Mouse (Mus musculus) kidney, postnatal 14 days (tissue): ENCODE measurements around the gene Gm39653.
"Not testable (repeated sequence)": the region's sequence is repeated elsewhere in the genome, so short reads cannot be mapped to it uniquely, and the experiment has no call there.

Experiments
- DNase-seq: peaks from one replicate; pipeline ENCODE4 v3.0.0; 2022; ENCODE audit warnings: mixed read lengths

Gm39653 gene

GRCm38 (mm10) chr1:63615668-63616067 is at the start of gene Gm39653:
Gm39653 (plus strand) TSS chr1:63615968.
- DNase-seq = no peak

DNA sequence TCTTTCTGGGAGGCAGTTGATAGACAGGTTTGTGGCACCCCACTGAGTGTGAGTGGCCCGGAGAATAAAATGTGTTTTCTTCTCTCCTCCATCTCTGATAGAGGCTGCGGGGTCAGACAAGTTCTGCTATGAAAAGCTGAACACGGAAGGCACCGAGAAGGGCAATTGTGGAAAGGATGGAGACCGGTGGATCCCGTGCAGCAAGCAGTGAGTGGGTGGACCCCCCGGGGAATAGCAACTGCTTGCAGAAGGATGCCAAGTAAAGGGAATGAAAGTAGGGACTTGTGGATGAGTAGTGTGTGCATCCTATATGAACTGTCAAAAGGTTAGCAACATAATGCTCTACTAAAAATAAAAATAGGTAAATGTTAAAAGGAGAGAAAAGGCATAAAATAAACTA is 49.3 kb upstream of the Gm39653 start:
- DNase-seq = no peak

- no peak for DNase-seq
These were observed 48.7 kb upstream of the Gm39653 start for GRCm38 (mm10) chr1:63567031-63567430.

DNA sequence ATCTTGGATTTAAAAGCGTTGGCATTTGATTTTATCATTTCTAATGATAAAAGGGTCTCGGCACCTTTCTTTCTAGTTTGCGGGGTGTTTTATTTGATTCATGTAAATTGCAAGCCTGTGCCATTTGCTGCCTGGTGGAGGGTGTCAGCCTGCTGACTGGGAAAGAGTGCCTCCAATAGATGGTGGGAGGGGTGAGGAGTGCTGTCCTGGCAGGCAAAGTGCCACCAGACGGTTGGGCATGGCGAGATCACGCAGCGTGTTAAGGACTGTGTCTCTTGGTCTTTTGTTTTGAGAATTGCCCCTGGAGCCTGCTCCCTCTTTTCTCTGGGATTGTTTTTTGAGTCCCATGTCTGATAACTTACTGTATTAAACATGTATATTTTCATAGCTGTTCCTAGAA is 43.5 kb upstream of the Gm39653 start:
- DNase-seq = no peak

DNA sequence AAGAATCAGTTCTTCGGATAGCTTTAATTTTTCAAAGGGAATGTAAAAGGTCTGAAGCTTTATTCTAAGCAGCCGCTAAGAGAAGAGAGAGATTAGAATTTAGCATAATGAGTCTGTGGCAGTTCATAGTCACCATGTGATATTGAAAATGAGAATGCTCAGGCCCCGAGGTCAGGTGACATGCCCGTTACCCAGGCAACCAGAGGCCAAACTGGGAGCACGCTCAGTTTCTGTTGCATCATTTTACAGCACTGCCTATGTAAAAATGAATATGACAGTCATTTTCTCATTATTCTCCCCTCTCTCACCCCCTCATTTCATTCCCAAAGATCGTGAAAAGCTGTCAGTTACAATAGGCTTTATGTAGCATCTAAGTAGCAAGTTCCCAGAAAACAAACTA is 42.3 kb upstream of the Gm39653 start:
- DNase-seq = no peak

- no peak for DNase-seq
These were observed 41.7 kb upstream of the Gm39653 start for GRCm38 (mm10) chr1:63573864-63574611.

- DNase-seq = no peak
These were observed 39.0 kb upstream of the Gm39653 start for GRCm38 (mm10) chr1:63576803-63577202.

DNA sequence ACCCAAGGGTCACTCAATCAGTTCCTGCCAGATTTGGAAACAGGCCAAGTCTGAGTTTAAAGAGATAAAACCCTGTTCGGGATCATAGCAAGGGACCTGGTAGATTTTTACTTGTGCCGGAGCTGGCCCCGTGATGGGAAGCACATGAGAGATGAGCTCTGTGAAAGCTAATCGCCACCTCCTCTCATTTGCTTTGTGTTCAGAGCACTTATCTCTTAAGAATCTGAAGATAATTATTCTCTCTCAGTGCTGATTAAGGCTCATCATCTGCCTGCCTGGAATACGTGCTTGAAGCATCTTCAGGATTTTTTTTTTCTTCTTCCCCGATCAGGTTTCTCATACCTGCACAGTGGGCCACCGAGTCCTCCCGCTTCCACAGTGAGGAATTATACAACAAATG is 36.6 kb upstream of the Gm39653 start:
- no peak for DNase-seq

DNA sequence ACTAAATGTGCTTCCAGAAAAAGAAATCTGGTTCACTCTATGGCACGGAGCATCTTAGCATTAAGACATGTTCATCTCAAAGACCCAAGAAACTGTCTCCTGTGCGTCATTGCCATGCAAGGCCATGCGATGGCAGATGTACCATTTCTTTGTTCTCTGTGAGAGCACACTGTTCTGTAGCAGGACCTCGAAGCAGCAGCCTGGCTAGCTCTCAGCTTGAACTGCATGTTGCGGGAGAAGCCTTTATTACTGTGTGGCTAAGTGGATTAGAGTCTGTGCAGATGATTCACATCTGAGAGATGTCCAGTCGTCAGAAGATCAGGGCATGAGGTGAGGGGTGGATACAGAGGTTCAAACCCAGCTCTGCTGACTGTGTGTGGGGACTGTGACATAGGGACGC is 28.9 kb upstream of the Gm39653 start:
- DNase-seq = no peak

GRCm38 (mm10) chr1:63603870-63604500 is 11.8 kb upstream of the Gm39653 start:
- DNase-seq = no peak

DNA sequence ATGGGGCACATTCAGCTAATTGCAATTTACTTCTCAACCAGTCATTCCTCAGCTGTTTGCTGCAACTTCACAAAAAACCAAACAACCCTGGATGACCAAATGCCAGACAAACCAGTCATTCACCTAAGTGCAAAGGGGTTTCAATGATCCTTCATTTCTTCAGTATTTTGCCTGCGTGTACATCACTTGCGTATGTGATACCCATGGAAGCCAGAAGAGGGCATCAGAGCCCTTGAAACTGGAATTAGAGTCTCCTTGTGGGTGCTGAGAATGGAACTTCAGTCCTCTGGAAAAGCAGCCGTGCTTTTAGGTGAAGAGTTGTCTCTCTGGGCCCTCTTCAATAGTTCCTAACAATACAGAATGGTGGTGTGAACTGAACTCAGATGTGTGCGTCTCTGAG is 6.2 kb upstream of the Gm39653 start:
- DNase-seq = no peak

DNA sequence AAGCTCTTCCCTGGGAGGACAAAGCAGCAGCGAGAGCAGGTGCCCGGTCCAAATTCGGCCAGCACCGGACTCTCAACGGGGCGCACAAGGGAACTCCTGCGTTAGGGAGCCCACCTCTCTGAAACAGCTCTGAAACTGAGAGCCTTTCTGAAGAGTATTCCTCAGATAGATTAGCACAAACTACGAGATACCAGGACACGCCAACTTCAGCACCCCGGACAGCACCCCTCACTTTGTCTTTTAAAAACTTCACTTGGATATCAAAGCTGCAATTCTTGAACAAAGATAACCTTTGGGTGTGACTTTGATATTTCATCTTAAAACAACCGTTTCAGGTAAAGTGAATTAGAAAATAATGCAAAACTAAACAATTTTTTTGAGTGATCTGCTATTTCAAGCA is 1.2 kb upstream of the Gm39653 start:
- DNase-seq = peak; percentile 50

DNA sequence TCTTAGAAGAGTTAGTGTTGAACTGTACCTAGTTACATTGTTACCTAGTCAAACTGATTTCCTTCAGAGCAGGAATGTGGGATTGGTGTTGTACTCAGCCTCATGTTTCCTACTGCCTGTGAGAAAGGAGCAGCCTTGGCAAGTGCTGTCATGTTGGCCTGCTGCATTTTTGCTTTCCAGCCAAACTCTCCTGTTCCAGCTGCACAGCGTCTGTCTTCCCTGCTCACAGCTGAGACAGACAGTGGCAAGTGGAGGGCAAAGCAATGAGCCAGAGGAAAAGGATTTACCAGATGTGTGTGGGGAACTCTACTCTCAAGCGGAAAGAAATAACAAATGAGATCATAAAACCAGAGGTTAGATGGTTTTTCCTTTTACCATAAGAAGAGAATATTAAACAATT is 12.4 kb downstream of the Gm39653 start:
- no peak for DNase-seq

DNA sequence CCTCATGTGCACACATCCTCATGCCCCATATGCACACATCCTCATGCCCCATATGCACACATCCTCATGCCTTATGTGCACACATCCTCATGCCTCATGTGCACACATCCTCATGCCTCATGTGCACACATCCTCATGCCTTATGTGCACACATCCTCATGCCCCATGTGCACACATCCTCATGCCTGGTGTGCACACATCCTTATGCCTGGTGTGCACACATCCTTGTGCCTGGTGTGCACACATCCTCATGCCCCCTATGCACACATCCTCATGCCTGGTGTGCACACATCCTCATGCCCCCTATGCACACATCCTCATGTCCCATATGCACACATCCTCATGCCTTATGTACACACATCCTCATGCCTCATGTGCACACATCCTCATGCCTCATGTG is 14.6 kb downstream of the Gm39653 start:
- DNase-seq = not testable (repeated sequence)

GRCm38 (mm10) chr1:63639921-63640320 is 24.2 kb downstream of the Gm39653 start:
- no peak for DNase-seq

GRCm38 (mm10) chr1:63658016-63658415 is 42.2 kb downstream of the Gm39653 start:
- peak; percentile 64 for DNase-seq

DNA sequence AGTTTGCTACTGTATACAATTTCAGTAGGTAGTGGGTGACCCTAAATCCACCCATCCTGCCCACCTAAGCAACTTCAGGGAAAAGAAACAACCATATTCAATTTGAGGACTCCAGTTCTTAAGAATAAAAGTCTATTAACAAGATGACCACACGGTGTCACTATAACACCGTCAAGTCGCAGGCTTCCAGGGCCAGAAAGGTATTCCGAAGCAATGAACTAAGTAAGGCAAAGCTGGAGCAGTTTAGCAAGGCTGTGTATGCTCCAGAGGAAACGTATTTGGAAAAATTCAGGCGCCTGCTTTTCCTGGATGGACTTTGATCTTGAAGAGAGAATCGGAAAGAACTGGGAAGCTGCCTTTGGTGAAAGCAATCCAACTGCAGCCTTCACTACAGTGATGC is 43.8 kb downstream of the Gm39653 start:
- peak; percentile 39 for DNase-seq

DNA sequence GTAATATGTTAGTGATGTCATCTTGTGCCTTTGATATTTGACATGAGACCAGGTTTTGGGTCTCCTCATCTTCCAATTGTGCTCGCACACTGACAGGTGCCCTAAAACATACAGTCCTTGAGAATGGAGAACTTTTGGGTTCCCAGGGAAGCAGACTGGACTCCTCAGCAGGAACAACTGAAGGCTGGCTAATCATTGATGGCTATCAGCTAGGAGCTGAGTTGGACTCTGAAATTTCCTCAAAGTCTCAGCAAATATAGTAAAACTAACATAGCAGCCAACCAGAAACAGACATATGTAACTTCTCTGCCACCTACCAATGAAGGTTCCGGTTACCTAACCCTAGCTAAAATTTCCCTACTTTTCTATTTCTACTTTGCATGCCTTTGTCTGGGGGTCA is 50.3 kb downstream of the Gm39653 start:
- no peak for DNase-seq

- DNase-seq = no peak
These were observed 51.6 kb downstream of the Gm39653 start for GRCm38 (mm10) chr1:63667201-63667948.

DNA sequence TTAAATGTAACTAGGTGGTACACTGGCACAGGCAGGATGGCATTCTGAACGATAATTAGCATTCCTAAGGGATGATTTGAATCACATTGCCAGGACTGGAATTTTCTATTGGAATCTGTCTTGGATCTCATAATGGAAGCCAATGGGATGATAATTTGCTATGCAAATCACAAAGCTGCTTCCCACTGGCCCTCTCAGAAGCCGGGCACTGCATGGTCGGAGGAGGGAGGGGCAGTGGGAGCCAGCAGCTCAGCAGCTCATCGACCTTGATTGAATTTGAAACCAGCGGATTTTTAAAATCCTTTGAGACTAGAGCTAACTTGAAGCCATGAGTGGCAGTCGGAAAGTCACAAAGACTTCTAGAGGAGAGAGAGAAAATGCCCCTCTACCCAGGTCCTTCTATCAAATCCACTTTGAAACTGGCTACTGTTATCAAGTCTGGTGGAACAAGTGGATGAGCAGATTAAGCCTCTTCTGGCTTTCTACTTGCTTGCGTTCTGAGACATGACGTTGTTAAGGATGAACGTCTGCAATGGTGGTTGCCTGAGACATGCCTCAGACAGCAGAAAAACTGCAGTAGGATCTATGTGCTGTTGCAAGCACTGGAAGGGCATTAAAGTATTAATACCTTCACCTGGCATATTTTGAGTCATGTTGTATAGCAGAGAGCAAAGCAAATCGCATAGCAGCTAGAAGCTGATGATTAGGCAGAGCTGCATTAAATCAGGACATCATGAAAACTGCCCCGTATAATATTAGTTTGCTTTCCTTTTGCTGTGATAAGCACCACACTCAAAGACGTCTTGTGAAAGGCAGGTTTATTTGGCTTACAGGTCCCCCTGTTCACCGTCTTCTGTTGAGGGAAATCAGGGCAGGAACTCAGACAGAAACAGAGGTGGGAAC is 52.4 kb downstream of the Gm39653 start:
- no peak for DNase-seq

DNA sequence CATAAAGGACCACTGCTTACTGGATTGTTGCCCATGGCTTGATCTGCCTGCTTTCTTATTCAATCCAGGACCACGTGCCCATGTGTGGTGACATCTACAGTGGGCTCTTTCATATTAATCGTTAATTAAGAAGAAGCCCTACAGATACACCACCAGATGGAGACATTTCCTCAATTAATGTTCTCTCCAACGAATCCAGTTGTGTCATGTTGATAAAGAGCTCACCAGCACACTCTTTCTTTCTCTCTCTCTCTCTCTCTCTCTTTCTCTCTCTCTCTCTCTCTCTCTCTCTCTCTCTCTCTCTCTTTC is 53.0 kb downstream of the Gm39653 start:
- peak; percentile 10 for DNase-seq
